In genomic region chr5:19932102-19932501, GRCm38 (mm10) we compare ENCODE assay signal across 12 mouse cellular contexts.
"Had no signal": no experiment of that assay in that cellular context is flagged by ENCODE, and none has a peak within 500 bp of the region (broad histone marks: within the 10 kb centered on the region; RNA-seq: fewer than 3 reads in every experiment).

No protein-coding gene starts in this region.

- H3K9me3 ChIP-seq: megakaryocyte, embryonic 14.5 days; neural tube, embryonic 12.5 days had no signal

- H3K4me2 ChIP-seq: lung, embryonic 14.5 days; midbrain, embryonic 11.5 days; neural tube, embryonic 12.5 days had no signal

- H3K36me3 ChIP-seq: neural tube, embryonic 12.5 days had no signal

- H3K27me3 ChIP-seq: neural tube, embryonic 12.5 days had no signal

- H3K4me1 ChIP-seq: neural tube, embryonic 12.5 days had no signal

- H3K27ac ChIP-seq: neural tube, embryonic 12.5 days had no signal

- H3K4me3 ChIP-seq: megakaryocyte, embryonic 14.5 days; neural tube, embryonic 12.5 days had no signal

- DNase-seq: lung, adult 18-20 months; lung, embryonic 14.5 days; lung, postnatal 10 days; lung, postnatal 4 days; midbrain, embryonic 14.5 days; right cerebral cortex, postnatal 14 days; thymus, adult 18-20 months; thymus, postnatal 14 days; thymus, postnatal 36 days had no signal

- H3K9ac ChIP-seq: lung, embryonic 14.5 days; neural tube, embryonic 12.5 days had no signal
